Mouse (Mus musculus) hindbrain, embryonic 15.5 days (tissue): ENCODE data around the gene Dcaf6. TPM values are rescaled to one million over a fixed set of nuclear protein-coding genes. Genes with fewer than 3 reads are reported as not detected.
A peak's percentile ranks its signal among the peaks of the same experiment; 100 is the strongest.

Source experiments
- ATAC-seq: fragments of 200-750 bp; cut with Nextera tagmentation; 2 replicates; pipeline ENCODE4 v1.8.0; 2017; ENCODE audit warnings: low read depth, moderate number of reproducible peaks, moderate TSS enrichment; ENCODE audit not compliant: low FRiP score
- H3K27ac ChIP-seq: fragments of 300-500 bp; sonication (generic); replicated peaks from 2 replicates; pipeline ENCODE4 v1.5.1; 2015; ENCODE audit warnings: mild to moderate bottlenecking, inconsistent platforms
- H3K27me3 ChIP-seq: fragments of 300-500 bp; sonication (generic); 2 replicates; pipeline ENCODE4 v1.6.1; 2015; ENCODE audit warnings: control low read depth, inconsistent platforms
- H3K36me3 ChIP-seq: fragments of 300-500 bp; sonication (generic); 2 replicates; pipeline ENCODE4 v1.6.1; 2015; ENCODE audit warnings: control low read depth, inconsistent platforms
- H3K4me1 ChIP-seq: fragments of 300-500 bp; sonication (generic); replicated peaks from 2 replicates; pipeline ENCODE4 v1.6.1; 2015; ENCODE audit warnings: control low read depth, inconsistent platforms
- H3K4me2 ChIP-seq: fragments of 300-500 bp; sonication (generic); 2 replicates; pipeline ENCODE4 v1.6.1; 2015; ENCODE audit warnings: moderate library complexity, mild to moderate bottlenecking, inconsistent platforms
- H3K4me3 ChIP-seq: fragments of 300-500 bp; sonication (generic); 2 replicates; pipeline ENCODE4 v1.5.1; 2015; ENCODE audit warnings: mild to moderate bottlenecking, inconsistent platforms
- H3K9ac ChIP-seq: fragments of 300-500 bp; sonication (generic); 2 replicates; pipeline ENCODE4 v1.6.1; 2015; ENCODE audit warnings: inconsistent platforms
- H3K9me3 ChIP-seq: fragments of 300-500 bp; sonication (generic); 2 replicates; pipeline ENCODE4 v1.6.1; 2016; ENCODE audit warnings: control low read depth, inconsistent platforms
- WGBS: fragments of 180-500 bp; shearing (Covaris S2); methylation state at CpG from one replicate; pipeline ENCODE4 v1.1.7; 2015; 5-methylcytosine and 5-hydroxymethylcytosine counted together
- polyA plus RNA-seq: library from polyadenylated mRNA; unstranded; fragments of >200 nt; fragmentation: Nextera tagmentation; extraction: Ambion mirVana; gene quantifications from 2 replicates; pipeline ENCODE4 v1.2.1, GENCODE M21; 2015

The Dcaf6 gene
- 15.6 and 17.0 TPM in 2 replicates for polyA plus RNA-seq

DNA sequence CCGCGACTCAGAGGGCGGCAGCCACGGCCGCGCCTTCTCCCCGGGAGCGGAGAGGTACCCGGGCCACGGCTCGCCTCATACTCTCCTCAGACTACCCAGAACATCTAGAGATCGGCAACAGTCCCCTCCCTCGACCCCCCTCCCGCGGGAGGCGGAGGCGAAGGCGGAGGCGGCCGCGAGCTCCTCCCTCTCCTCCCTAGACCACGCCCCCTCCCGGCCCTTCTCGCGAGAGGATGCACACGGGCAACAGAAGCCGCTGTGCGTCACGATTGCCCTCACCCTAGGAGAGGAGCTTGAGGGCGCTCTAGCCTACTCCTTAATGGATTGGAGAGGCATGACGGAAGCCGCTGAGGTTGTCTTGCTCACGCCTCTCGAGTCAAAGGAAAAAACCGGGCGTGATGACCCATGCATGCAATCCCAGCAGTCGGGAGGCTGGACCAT, at the start of gene Dcaf6, which contains the start of gene Mpc2:
Dcaf6 (minus strand) TSS at position 116 of the 441 bp plus-strand sequence.
Mpc2 (plus strand) TSS at position 278 of the 441 bp plus-strand sequence.
- H3K27ac ChIP-seq: peak within 1 kb of the TSS; percentile 95
- no peaks in the 10 kb centered on the region for H3K27me3 ChIP-seq
- H3K9me3 ChIP-seq: no peaks in the 10 kb centered on the region
- no peaks in the 10 kb centered on the region for H3K36me3 ChIP-seq
- peak; percentile 95 for ATAC-seq
- H3K4me1 ChIP-seq: peaks cover 29% of the 10 kb centered on the region
- peak within 1 kb of the TSS; percentile 89 for H3K9ac ChIP-seq
- peak within 1 kb of the TSS; percentile 99 for H3K4me3 ChIP-seq
- 0% methylated on average over 23 of the region's 37 CpGs for whole genome bisulfite sequencing
- peak within 1 kb of the TSS; percentile 94 for H3K4me2 ChIP-seq

DNA sequence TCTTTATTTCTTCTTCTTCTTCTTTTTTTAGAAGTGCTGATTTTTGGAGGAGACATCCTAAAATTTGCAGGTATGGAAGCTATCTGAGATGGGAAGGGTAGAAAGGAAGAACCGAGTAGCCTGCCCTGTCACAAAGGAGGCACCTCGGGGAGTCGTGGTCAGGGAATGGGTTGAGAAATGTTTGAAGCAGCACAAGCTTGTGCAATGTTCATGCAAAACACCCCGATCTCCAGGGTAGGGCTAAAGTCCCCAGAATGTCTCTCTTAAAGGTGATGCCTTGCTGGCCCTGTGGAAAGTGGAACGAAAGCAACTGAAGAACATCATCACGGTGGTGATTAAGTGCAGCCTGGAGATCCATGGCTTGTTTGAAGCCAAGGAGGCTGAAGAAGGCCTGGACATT, 46.0 kb upstream of the Dcaf6 start:
- WGBS: 91% methylated on average over 6 of the region's 6 CpGs
- H3K36me3 ChIP-seq: no peaks in the 10 kb centered on the region
- ATAC-seq: no peak
- no peak overlapping the region for H3K27ac ChIP-seq
- H3K9me3 ChIP-seq: no peaks in the 10 kb centered on the region
- no peak overlapping the region for H3K9ac ChIP-seq
- no peaks in the 10 kb centered on the region for H3K27me3 ChIP-seq
- H3K4me1 ChIP-seq: no peaks in the 10 kb centered on the region
- no peak overlapping the region for H3K4me3 ChIP-seq
- H3K4me2 ChIP-seq: no peak overlapping the region

DNA sequence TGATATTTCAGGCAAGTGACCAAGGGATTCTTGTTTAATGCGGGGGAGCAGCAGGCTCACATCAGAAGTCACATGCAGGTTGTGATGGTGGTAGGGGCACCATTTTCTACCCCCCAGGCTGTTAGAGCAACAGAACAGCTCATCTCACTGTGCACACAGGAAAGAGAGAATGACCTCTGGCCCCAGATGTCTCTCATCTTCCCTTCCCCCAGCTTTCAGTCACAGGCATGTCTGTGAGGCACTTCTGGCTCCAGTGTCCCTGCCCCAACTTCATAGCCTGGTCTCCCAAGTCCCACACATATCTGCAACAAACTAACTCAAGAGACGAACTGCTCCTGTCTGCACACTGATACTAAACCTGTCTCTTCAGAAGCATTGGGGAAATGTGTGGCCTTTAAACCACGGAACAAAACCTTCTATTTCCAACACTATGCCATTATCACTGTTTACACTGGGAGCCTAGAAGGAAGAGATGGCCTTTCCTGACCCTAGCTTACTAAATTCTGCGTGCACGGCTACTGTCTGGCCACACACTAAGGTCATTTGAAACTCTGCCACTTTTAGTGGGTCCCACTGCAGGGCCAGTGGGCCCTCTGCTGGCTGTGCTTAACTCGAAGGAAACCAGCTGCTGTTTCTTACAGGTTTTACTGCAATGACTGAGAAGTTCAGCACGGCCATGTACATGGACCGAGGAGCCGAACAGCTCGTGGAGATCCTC, 43.2 kb upstream of the Dcaf6 start:
- 65% methylated on average over 10 of the region's 10 CpGs for WGBS
- Histone ChIP-seq H3K9ac (no peak overlapping the region), H3K27ac (no peak overlapping the region), H3K4me2 (no peak overlapping the region), H3K27me3 (no peaks in the 10 kb centered on the region), H3K4me1 (no peaks in the 10 kb centered on the region), H3K9me3 (no peaks in the 10 kb centered on the region), H3K4me3 (no peak overlapping the region), H3K36me3 (no peaks in the 10 kb centered on the region)
- no peak for ATAC-seq

DNA sequence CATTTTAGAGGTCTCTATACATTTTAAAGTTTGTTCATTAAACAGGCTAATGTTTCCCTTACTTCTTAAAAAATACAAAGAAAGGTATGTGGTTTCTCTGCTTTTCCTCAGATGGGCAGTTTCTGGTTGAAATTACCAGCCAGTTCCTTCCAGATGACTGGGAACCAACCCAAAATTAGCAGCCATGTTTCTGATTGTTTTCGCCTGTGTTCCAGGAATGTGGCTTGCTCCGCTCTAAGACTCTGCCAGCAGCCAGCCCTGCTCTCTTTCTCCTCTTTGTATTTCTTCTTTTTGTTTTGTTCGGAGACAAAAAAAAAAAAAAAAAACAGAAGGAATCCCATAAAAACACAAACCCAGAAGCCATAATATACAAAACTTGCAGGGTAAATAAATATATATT, 38.6 kb upstream of the Dcaf6 start:
- Histone ChIP-seq H3K27ac (no peak overlapping the region), H3K4me3 (no peak overlapping the region), H3K9ac (no peak overlapping the region), H3K36me3 (no peaks in the 10 kb centered on the region), H3K4me2 (no peak overlapping the region), H3K27me3 (no peaks in the 10 kb centered on the region), H3K9me3 (no peaks in the 10 kb centered on the region), H3K4me1 (no peaks in the 10 kb centered on the region)
- ATAC-seq: no peak
- WGBS: 41% methylated on average over 3 of the region's 3 CpGs

DNA sequence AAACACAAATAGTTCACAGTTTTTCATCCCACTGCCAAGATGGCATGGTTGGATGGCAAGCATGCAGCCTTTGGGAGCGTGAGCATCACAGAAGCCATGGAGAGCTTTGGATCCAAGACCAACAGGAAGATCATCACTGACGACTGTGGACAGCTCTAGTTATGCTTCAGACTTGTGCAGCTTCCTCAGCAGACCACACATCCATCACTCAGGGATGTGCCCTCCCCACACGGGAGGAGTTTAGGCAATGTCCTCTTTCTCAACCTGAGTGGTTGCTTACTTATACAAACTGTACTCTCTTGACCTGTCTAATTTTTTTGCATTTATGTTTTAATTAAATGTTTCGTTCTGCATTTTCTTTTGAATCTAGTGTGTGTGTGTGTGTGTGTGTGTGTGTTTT, 28.9 kb upstream of the Dcaf6 start:
- H3K36me3 ChIP-seq: no peaks in the 10 kb centered on the region
- H3K4me3 ChIP-seq: no peak overlapping the region
- 85% methylated on average over 4 of the region's 4 CpGs for WGBS
- H3K27me3 ChIP-seq: no peaks in the 10 kb centered on the region
- H3K27ac ChIP-seq: no peak overlapping the region
- no peaks in the 10 kb centered on the region for H3K4me1 ChIP-seq
- no peak overlapping the region for H3K4me2 ChIP-seq
- H3K9ac ChIP-seq: no peak overlapping the region
- no peaks in the 10 kb centered on the region for H3K9me3 ChIP-seq
- no peak for ATAC-seq

DNA sequence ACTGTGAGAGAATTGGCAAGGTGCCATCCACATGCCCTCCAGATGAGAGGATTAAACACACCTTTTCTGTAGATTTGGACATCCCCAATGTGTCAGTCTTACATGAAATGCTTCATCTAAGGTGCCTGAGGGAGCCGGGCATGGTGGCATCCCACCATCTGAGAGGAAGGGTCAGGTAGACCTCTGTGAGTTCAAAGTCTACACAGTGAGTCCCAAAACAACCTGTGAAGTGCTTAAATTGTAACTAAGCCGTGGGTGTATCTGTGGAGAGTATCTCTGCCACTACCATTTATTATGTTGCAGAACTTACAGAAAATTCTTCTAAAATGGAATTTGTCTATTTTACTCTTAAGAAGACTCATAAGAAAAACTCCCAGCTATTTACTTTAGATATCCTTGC, 25.8 kb upstream of the Dcaf6 start:
- no peak overlapping the region for H3K4me3 ChIP-seq
- no peaks in the 10 kb centered on the region for H3K4me1 ChIP-seq
- no peaks in the 10 kb centered on the region for H3K27me3 ChIP-seq
- H3K36me3 ChIP-seq: peaks cover 10% of the 10 kb centered on the region
- 96% methylated on average over 2 of the region's 2 CpGs for whole genome bisulfite sequencing
- H3K9ac ChIP-seq: no peak overlapping the region
- no peak overlapping the region for H3K4me2 ChIP-seq
- no peaks in the 10 kb centered on the region for H3K9me3 ChIP-seq
- no peak overlapping the region for H3K27ac ChIP-seq
- no peak for ATAC-seq

DNA sequence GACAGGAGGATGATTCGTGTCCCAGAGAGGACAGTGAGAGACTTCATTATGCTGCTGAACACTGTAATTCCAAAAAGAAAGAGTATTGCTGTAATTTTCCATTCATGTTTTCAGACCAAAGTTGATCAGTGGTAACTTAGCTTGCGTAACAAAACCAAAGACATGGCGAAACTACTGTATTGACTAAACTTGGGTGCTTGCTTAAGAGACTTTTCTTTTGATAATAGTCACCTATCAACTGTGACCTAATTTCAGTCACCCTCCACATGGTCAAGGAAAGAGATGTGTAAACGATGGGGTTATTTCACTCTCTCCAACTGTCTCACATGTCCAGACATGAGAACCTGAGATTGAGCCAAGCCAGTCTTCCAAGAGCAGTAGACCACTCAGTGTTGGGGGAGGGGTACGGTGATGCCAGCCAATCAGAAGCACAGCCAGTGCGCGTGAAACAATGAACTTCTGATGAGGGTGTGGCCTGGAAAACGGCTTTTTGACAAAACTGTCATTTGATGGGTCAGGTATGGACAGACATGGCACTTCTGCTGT, 24.5 kb upstream of the Dcaf6 start, which contains the start of gene Adcy10:
Adcy10 (plus strand) TSS at position 496 of the 546 bp plus-strand sequence.
- Histone ChIP-seq H3K9me3 (no peaks in the 10 kb centered on the region), H3K4me2 (no peak within 1 kb of the TSS), H3K9ac (no peak within 1 kb of the TSS), H3K4me1 (no peaks in the 10 kb centered on the region), H3K36me3 (peaks cover 19% of the 10 kb centered on the region), H3K4me3 (no peak within 1 kb of the TSS), H3K27ac (no peak within 1 kb of the TSS), H3K27me3 (no peaks in the 10 kb centered on the region)
- WGBS: 94% methylated on average over 8 of the region's 8 CpGs
- no peak for ATAC-seq

DNA sequence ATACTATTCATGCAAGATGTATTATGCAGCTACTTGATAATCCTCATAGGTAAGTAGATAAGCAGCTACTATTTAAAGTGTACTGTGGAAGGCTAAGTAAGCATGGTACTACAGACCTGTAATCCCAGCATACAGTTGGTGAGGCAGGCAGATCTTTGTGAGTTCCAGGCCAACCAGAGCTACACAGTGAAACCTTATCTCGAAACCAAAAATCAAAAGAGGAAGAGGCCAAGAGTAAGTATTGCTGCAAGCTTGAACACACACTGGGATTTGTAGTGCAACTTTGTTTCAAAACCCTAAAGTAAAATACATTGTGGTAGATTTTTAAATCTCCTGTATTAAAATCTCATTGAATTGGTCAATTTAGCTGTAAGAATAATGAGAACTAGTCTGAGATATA, 11.2 kb upstream of the Dcaf6 start:
- no peaks in the 10 kb centered on the region for H3K4me1 ChIP-seq
- ATAC-seq: no peak
- no peak overlapping the region for H3K9ac ChIP-seq
- H3K9me3 ChIP-seq: no peaks in the 10 kb centered on the region
- H3K4me3 ChIP-seq: no peak overlapping the region
- no peaks in the 10 kb centered on the region for H3K36me3 ChIP-seq
- H3K27ac ChIP-seq: no peak overlapping the region
- H3K27me3 ChIP-seq: no peaks in the 10 kb centered on the region
- H3K4me2 ChIP-seq: no peak overlapping the region
- 98% methylated on average over 1 of the region's 1 CpGs for WGBS

DNA sequence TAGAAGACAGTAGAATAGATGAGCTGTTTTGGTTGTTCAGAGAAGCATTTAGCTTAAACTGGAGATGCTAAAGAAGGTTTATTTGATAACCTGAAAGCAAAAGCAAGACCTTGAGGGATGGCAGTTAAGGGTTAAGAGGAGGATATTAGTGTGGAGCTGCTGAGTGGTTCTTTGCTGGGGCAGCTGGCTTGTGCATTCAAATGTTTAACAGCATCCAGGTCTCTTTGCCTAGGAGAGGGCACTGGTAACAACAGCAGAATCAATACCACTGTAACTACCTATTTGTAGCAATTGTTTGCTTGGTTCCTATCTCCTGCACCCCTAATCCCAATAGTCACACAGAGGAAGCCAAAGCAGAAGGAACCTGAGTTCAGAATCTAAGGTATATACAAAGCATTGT, 9.4 kb upstream of the Dcaf6 start:
- Histone ChIP-seq H3K9me3 (no peaks in the 10 kb centered on the region), H3K27me3 (no peaks in the 10 kb centered on the region), H3K4me3 (no peak overlapping the region), H3K27ac (no peak overlapping the region), H3K4me2 (no peak overlapping the region), H3K36me3 (no peaks in the 10 kb centered on the region), H3K4me1 (no peaks in the 10 kb centered on the region), H3K9ac (no peak overlapping the region)
- no peak for ATAC-seq

DNA sequence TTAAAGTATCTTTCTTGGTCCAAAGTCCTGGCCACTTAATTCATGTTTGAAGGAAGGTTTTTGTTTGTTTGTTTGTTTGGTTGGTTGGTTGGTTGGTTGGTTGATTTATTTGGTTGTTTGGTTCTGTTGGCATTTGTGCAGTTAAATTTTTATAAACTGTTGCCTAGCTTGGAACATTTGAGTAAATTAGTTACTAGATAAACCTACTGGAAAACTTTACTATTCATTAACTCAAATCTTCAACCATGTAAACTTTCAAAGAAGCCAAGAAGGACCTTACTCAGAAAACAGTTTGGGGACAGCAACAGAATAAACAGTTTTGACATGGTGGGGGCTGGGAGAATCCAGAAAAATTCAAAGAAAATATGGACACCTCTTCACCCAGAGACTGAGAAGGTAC, 8.7 kb upstream of the Dcaf6 start:
- H3K9me3 ChIP-seq: no peaks in the 10 kb centered on the region
- no peaks in the 10 kb centered on the region for H3K36me3 ChIP-seq
- H3K27me3 ChIP-seq: no peaks in the 10 kb centered on the region
- no peak overlapping the region for H3K4me3 ChIP-seq
- H3K4me1 ChIP-seq: no peaks in the 10 kb centered on the region
- no peak overlapping the region for H3K9ac ChIP-seq
- no peak for ATAC-seq
- H3K4me2 ChIP-seq: no peak overlapping the region
- H3K27ac ChIP-seq: no peak overlapping the region

DNA sequence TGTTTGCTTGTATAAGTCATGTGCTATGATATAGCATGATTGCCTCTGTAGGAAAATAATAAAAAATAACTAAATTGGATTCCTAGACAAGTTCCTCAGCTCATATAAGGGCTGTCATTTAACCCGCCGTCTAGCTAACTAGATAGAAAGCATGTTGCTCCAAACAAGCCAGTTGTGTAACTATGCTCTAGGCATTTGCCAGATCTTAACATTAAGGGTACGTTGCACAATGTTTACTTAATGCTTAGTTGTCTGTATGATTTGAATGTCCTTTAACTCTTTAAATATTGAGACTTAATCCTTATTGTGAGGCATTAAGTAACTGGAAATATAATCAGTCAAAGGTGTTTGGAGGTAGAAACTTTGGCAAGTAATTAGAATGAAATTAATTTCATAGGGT, 4.3 kb upstream of the Dcaf6 start:
- no peak for ATAC-seq
- Histone ChIP-seq H3K36me3 (no peaks in the 10 kb centered on the region), H3K4me2 (no peak overlapping the region), H3K27me3 (no peaks in the 10 kb centered on the region), H3K4me3 (no peak overlapping the region), H3K9me3 (no peaks in the 10 kb centered on the region), H3K27ac (no peak overlapping the region), H3K4me1 (peaks cover 19% of the 10 kb centered on the region), H3K9ac (no peak overlapping the region)
- WGBS: 92% methylated on average over 3 of the region's 3 CpGs

DNA sequence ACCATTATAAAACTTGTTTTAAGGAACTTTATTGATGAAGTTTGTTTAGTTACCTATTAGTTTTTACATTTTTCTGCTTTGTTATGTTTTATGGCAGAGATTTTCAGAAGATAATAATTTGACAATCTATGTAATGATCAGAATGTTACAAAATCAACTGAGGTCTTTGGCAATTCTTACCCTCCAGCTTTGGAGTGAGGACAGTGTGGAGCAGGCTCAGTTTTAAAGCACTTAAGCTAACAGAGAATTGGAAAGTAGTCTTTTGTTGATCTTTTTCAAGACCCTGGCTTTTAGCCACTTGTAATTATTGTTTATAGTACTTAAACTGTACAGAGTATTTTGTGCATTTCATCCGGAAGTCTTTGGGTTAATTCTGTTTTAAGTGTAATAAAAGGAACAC, 2.6 kb upstream of the Dcaf6 start:
- Histone ChIP-seq H3K27me3 (no peaks in the 10 kb centered on the region), H3K9ac (no peak overlapping the region), H3K27ac (no peak overlapping the region), H3K4me2 (peak overlapping the region; percentile 30; the same call in 1 of the 2 replicates), H3K4me1 (peaks cover 29% of the 10 kb centered on the region), H3K9me3 (no peaks in the 10 kb centered on the region), H3K36me3 (no peaks in the 10 kb centered on the region), H3K4me3 (no peak overlapping the region)
- ATAC-seq: no peak
- 85% methylated on average over 1 of the region's 1 CpGs for WGBS
